Mouse (Mus musculus): Measurements from ENCODE around the gene Insig2. TPM values are rescaled to one million over a fixed set of nuclear protein-coding genes. Genes with fewer than 3 reads are reported as not detected.

Gene Insig2
- total RNA-seq, 1 experiment from 2014 or later, result 23.3 TPM

DNA sequence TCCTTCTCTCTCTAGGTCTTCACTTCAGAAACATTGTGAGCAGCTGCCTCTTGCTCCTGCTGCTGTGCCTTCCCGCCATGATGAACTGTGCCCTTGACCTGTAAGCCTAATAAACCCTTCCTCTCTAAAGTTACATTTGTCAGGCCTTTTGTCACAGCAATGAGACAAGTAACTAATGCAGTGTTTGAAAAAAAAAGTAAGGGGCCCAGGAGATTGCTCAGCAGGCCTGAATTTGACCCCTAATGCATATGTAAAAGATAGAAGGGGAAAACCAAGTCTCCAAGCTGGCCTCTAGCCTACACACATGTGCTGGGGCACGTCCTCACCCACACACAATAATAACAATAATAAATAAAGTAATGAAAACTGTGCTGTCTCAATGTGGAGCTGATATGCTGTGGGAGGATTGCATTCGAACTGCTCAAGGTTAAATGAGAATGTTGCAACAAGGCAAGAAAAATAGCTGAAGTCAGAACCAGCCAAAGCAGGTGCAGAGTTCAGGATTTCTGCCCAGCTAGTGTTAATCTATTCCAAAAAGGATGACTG is 56.4 kb downstream of the Insig2 start:
- no peak for ATAC-seq (replicated peaks in 1 of 2; ENCODE audit: insufficient read depth in 1 of 2, low FRiP score in 2 of 2, low TSS enrichment in 1 of 2, low read depth in 1 of 2, poor library complexity in 2 of 2, severe bottlenecking in 2 of 2)

DNA sequence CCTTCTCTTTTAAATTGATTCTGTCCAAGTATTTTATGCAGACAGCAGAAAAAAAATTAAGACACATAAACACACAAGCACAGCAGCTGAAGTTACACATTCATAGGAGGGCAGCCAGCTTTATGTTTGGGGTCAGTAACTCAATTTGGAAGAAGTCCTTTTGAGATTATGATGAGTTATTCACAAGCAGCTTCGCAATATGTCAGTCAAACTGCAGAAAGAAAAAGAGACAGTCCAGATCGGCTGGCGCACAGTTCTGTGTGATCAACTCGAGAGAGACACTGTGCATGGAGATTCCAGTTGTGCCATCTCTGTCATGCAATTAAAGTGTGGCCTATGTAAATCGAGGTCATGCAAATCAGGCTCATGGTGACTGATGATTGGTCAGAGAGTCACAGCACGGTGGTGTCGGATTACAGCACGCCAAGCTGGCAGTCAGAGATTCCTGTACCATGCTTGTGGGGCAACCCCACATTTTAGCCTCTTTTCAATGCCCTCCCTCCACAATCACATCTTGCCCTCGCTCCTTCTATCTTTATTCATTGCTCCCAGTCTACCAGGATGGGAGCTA is 72.1 kb downstream of the Insig2 start:
- ATAC-seq (replicated peaks in 1 of 2; ENCODE audit: insufficient read depth in 1 of 2, low FRiP score in 2 of 2, low TSS enrichment in 1 of 2, low read depth in 1 of 2, poor library complexity in 2 of 2, severe bottlenecking in 2 of 2), result no peak

Other genes with a start within 250 kb of the Insig2 start
- gene Ccdc93, start 98.5 kb upstream of the Insig2 start, total RNA-seq (2017), result 18.4 and 18.8 TPM in 2 replicates
- not detected in 2 replicates for gene Htr5b, start 195.9 kb upstream of the Insig2 start, total RNA-seq (2017)
- 57.5 and 89.5 TPM in 2 replicates for gene Ddx18, start 235.4 kb upstream of the Insig2 start, total RNA-seq (2017)

Data from hematopoietic stem cell, adult 5-6 weeks (primary cell).